Mouse (Mus musculus) ES-Bruce4 (cell line): ENCODE data around the gene Sertad1. TPM values are rescaled to one million over a fixed set of nuclear protein-coding genes. Genes with fewer than 3 reads are reported as not detected.

Experiments
- H3K27ac ChIP-seq: 2 replicates; pipeline ENCODE4 v1.5.1; 2012; ENCODE audit warnings: low read length, inconsistent platforms; ENCODE audit not compliant: insufficient read depth
- H3K27me3 ChIP-seq: 2 replicates; pipeline ENCODE4 v1.6.1; 2012; ENCODE audit warnings: mild to moderate bottlenecking, low read length, inconsistent platforms; ENCODE audit not compliant: control insufficient read depth, poor library complexity, insufficient read depth, severe bottlenecking
- H3K36me3 ChIP-seq: 2 replicates; pipeline ENCODE4 v1.6.1; 2012; ENCODE audit warnings: inconsistent platforms, mild to moderate bottlenecking, low read length, moderate library complexity; ENCODE audit not compliant: control insufficient read depth, poor library complexity, insufficient read depth, severe bottlenecking
- H3K4me1 ChIP-seq: one replicate; pipeline ENCODE4 v1.8.1; 2011; ENCODE audit warnings: low read length; ENCODE audit not compliant: control insufficient read depth, insufficient read depth
- H3K4me3 ChIP-seq: 2 replicates; pipeline ENCODE4 v1.5.1; 2011; ENCODE audit warnings: low read depth, mild to moderate bottlenecking, low read length
- H3K9ac ChIP-seq: 2 replicates; pipeline ENCODE4 v1.6.1; 2012; ENCODE audit warnings: low read depth, mild to moderate bottlenecking, inconsistent platforms; ENCODE audit not compliant: poor library complexity, severe bottlenecking
- H3K9me3 ChIP-seq: replicated peaks from 2 replicates; pipeline ENCODE4 v1.6.1; 2012; ENCODE audit warnings: mild to moderate bottlenecking, low read length, inconsistent platforms; ENCODE audit not compliant: control insufficient read depth, poor library complexity, insufficient read depth, severe bottlenecking
- CTCF ChIP-seq: IDR thresholded peaks from one replicate; pipeline ENCODE4 v1.8.1; 2011; ENCODE audit warnings: low read depth, low read length
- EP300 ChIP-seq: IDR thresholded peaks from 2 replicates; pipeline ENCODE4 v1.6.1; 2011; ENCODE audit warnings: low read depth, low read length; ENCODE audit not compliant: insufficient read depth
- POLR2A ChIP-seq: IDR thresholded peaks from one replicate; pipeline ENCODE4 v1.8.1; 2011; ENCODE audit warnings: low read length; ENCODE audit not compliant: insufficient read depth
- polyA plus RNA-seq: library from polyadenylated mRNA; stranded (reverse); fragments of >200 nt; gene quantifications from 2 replicates; pipeline ENCODE4 v1.2.4, GENCODE M21; 2011; ENCODE audit warnings: low read depth; ENCODE audit not compliant: missing spikeins, insufficient read depth, insufficient read length

The Sertad1 gene
- polyA plus RNA-seq, 1 experiment, result 8.0 TPM

- H3K4me1 ChIP-seq, result no peaks in the 10 kb centered on the region
- no peak overlapping the region; the same call in 1 of the 2 replicates for H3K27ac ChIP-seq
- TF ChIP-seq POLR2A, result no peak
- TF ChIP-seq CTCF, result no peak
- no peak for TF ChIP-seq EP300
- no peaks in the 10 kb centered on the region for H3K27me3 ChIP-seq
- no peak overlapping the region for H3K9ac ChIP-seq
- H3K9me3 ChIP-seq, result no peaks in the 10 kb centered on the region
- H3K36me3 ChIP-seq, result peaks cover 7% of the 10 kb centered on the region
- H3K4me3 ChIP-seq, result no peak overlapping the region
These were observed 51.3 kb downstream of the Sertad1 start for GRCm38 (mm10) chr7:27537998-27538397.

- Histone ChIP-seq H3K27ac (no peak overlapping the region), H3K4me3 (no peak overlapping the region), H3K4me1 (no peaks in the 10 kb centered on the region), H3K36me3 (peaks cover 7% of the 10 kb centered on the region), H3K9ac (no peak overlapping the region), H3K27me3 (no peaks in the 10 kb centered on the region), H3K9me3 (no peaks in the 10 kb centered on the region)
- TF ChIP-seq EP300 (no peak), CTCF (no peak), POLR2A (no peak)
These were observed 52.1 kb downstream of the Sertad1 start for GRCm38 (mm10) chr7:27538797-27539196.

Other genes starting within 250 kb of the Sertad1 start
- gene Numbl, start 228.5 kb upstream of the Sertad1 start, polyA plus RNA-seq, result 32.9 and 38.5 TPM in 2 replicates
- gene Ltbp4, start 149.2 kb upstream of the Sertad1 start, polyA plus RNA-seq, result 66.8 and 72.5 TPM in 2 replicates
- gene Shkbp1, start 130.9 kb upstream of the Sertad1 start, polyA plus RNA-seq, result 43.6 and 44.5 TPM in 2 replicates
- 15.8 and 17.1 TPM in 2 replicates for gene Gm20479, start 129.5 kb upstream of the Sertad1 start, polyA plus RNA-seq
- gene Sptbn4, start 39.2 kb upstream of the Sertad1 start, polyA plus RNA-seq, result 6.0 and 7.3 TPM in 2 replicates
- 44.1 and 44.3 TPM in 2 replicates for gene Blvrb, start 38.9 kb upstream of the Sertad1 start, polyA plus RNA-seq
- gene Sertad3, start 13.1 kb upstream of the Sertad1 start, polyA plus RNA-seq, result 10.9 and 11.8 TPM in 2 replicates
- 4.2 and 5.7 TPM in 2 replicates for gene Prx, start 12.4 kb downstream of the Sertad1 start, polyA plus RNA-seq
- 1.4 and 1.5 TPM in 2 replicates for gene Hipk4, start 36.4 kb downstream of the Sertad1 start, polyA plus RNA-seq
- 50.8 and 72.8 TPM in 2 replicates for gene Pld3, start 66.3 kb downstream of the Sertad1 start, polyA plus RNA-seq
- 36.1 and 36.7 TPM in 2 replicates for gene 2310022A10Rik, start 66.3 kb downstream of the Sertad1 start, polyA plus RNA-seq
- 38.7 and 39.8 TPM in 2 replicates for gene Akt2, start 104.6 kb downstream of the Sertad1 start, polyA plus RNA-seq
- 0.65 TPM in 1 of 2 replicates, not detected in the other for gene Ttc9b, start 167.0 kb downstream of the Sertad1 start, polyA plus RNA-seq
- gene Map3k10, start 187.7 kb downstream of the Sertad1 start, polyA plus RNA-seq, result 13.5 and 16.5 TPM in 2 replicates
- 1.6 and 1.8 TPM in 2 replicates for gene Zfp607b, start 202.4 kb downstream of the Sertad1 start, polyA plus RNA-seq
- 18.5 and 24.0 TPM in 2 replicates for gene Zfp60, start 244.5 kb downstream of the Sertad1 start, polyA plus RNA-seq